Mouse (Mus musculus) stomach, postnatal 0 days (tissue): Measurements from ENCODE around the gene Hdgfl3. TPM values are rescaled to one million over a fixed set of nuclear protein-coding genes. Genes with fewer than 3 reads are reported as not detected.

Source experiments
- ATAC-seq: fragments of 200-750 bp; cut with Nextera tagmentation; 2 replicates; pipeline ENCODE4 v1.8.0; 2017; ENCODE audit not compliant: low FRiP score, low TSS enrichment
- DNase-seq: peaks from one replicate; pipeline ENCODE4 v3.0.0-alpha.2; 2016; ENCODE audit warnings: low spot score
- H3K27ac ChIP-seq: fragments of 300-500 bp; sonication (generic); replicated peaks from 2 replicates; pipeline ENCODE4 v1.5.1; 2014; ENCODE audit warnings: mild to moderate bottlenecking, control low read depth
- H3K27me3 ChIP-seq: fragments of 300-500 bp; sonication (generic); 2 replicates; pipeline ENCODE4 v1.6.1; 2014; ENCODE audit warnings: low read length; ENCODE audit not compliant: control insufficient read depth, insufficient read depth
- H3K36me3 ChIP-seq: fragments of 300-500 bp; sonication (generic); 2 replicates; pipeline ENCODE4 v1.6.1; 2014; ENCODE audit warnings: low read length, mixed read lengths; ENCODE audit not compliant: control insufficient read depth, insufficient read depth
- H3K4me1 ChIP-seq: fragments of 300-500 bp; sonication (generic); replicated peaks from 2 replicates; pipeline ENCODE4 v1.6.1; 2014; ENCODE audit warnings: antibody characterized with exemption; ENCODE audit not compliant: control insufficient read depth, insufficient read depth
- H3K4me2 ChIP-seq: fragments of 300-500 bp; sonication (generic); replicated peaks from 2 replicates; pipeline ENCODE4 v1.6.1; 2014; ENCODE audit warnings: low read depth, mild to moderate bottlenecking, control low read depth, moderate library complexity
- H3K4me3 ChIP-seq: fragments of 300-500 bp; sonication (generic); 2 replicates; pipeline ENCODE4 v1.5.1; 2014; ENCODE audit warnings: low read depth, low read length, control low read depth
- H3K9ac ChIP-seq: fragments of 300-500 bp; sonication (generic); 2 replicates; pipeline ENCODE4 v1.6.1; 2014; ENCODE audit warnings: mild to moderate bottlenecking, low read length, control low read depth, mixed read lengths
- H3K9me3 ChIP-seq: fragments of 300-500 bp; sonication (generic); 2 replicates; pipeline ENCODE4 v1.6.1; 2016; ENCODE audit warnings: low read length; ENCODE audit not compliant: control insufficient read depth
- CTCF ChIP-seq: IDR thresholded peaks from 2 replicates; pipeline ENCODE4 v1.5.1; 2016; ENCODE audit warnings: antibody characterized with exemption, low read depth, mild to moderate bottlenecking, moderate library complexity
- EP300 ChIP-seq: optimal IDR thresholded peaks from 2 replicates; pipeline ENCODE3; 2016; ENCODE audit warnings: antibody characterized with exemption
- WGBS: fragments of 180-500 bp; shearing (Covaris S2); extraction: QIAGEN DNeasy Blood & Tissue Kit; methylation state at CpG from one replicate; pipeline ENCODE4 v1.1.7; 2014; 5-methylcytosine and 5-hydroxymethylcytosine counted together
- polyA plus RNA-seq: library from polyadenylated mRNA; unstranded; fragments of >200 nt; fragmentation: Nextera tagmentation; extraction: Ambion mirVana; gene quantifications from 2 replicates; pipeline ENCODE4 v1.2.1, GENCODE M21; 2015

Gene Hdgfl3
- polyA plus RNA-seq, 1 experiment from 2014 or later: 6.6 TPM

- no peaks in the 10 kb centered on the region for H3K27me3 ChIP-seq
- ATAC-seq (no peak), DNase-seq (no peak)
- TF ChIP-seq EP300 (no peak), CTCF (no peak)
- H3K27ac ChIP-seq: no peak overlapping the region
- WGBS: 33% methylated on average over 1 of the region's 1 CpGs
- H3K9me3 ChIP-seq: no peaks in the 10 kb centered on the region
- no peaks in the 10 kb centered on the region for H3K4me1 ChIP-seq
- no peak overlapping the region for H3K4me2 ChIP-seq
- no peak overlapping the region for H3K4me3 ChIP-seq
- no peak overlapping the region for H3K9ac ChIP-seq
- H3K36me3 ChIP-seq: no peaks in the 10 kb centered on the region
Measured at GRCm38 (mm10) chr7:81921379-81921952, 12.8 kb downstream of the Hdgfl3 start.

- 63% methylated on average over 4 of the region's 4 CpGs for WGBS
- H3K4me1 ChIP-seq: no peaks in the 10 kb centered on the region
- H3K36me3 ChIP-seq: no peaks in the 10 kb centered on the region
Measured at GRCm38 (mm10) chr7:81920314-81920713, 14.0 kb downstream of the Hdgfl3 start.

GRCm38 (mm10) chr7:81918316-81918715 is 16.0 kb downstream of the Hdgfl3 start:
- DNase-seq (no peak), ATAC-seq (no peak)
- Histone ChIP-seq H3K27me3 (no peaks in the 10 kb centered on the region), H3K36me3 (no peaks in the 10 kb centered on the region), H3K4me2 (no peak overlapping the region), H3K27ac (no peak overlapping the region), H3K9ac (no peak overlapping the region), H3K4me1 (no peaks in the 10 kb centered on the region), H3K4me3 (no peak overlapping the region), H3K9me3 (no peaks in the 10 kb centered on the region)
- TF ChIP-seq EP300: no peak
- no peak for TF ChIP-seq CTCF
- WGBS: 72% methylated on average over 5 of the region's 5 CpGs

More at GRCm38 (mm10) chr7:81920314-81920713, 14.0 kb downstream of the Hdgfl3 start:
- ATAC-seq (peak; percentile 92), DNase-seq (no peak)
- TF ChIP-seq EP300 (no peak), CTCF (no peak)
- no peak overlapping the region for H3K27ac ChIP-seq
- H3K4me2 ChIP-seq: no peak overlapping the region
- H3K27me3 ChIP-seq: no peaks in the 10 kb centered on the region
- H3K9me3 ChIP-seq: no peaks in the 10 kb centered on the region
- H3K4me3 ChIP-seq: no peak overlapping the region
- H3K9ac ChIP-seq: no peak overlapping the region

GRCm38 (mm10) chr7:81904926-81905325 is 29.3 kb downstream of the Hdgfl3 start:
- H3K36me3 ChIP-seq: no peaks in the 10 kb centered on the region
- H3K27ac ChIP-seq: no peak overlapping the region
- no peak overlapping the region for H3K4me2 ChIP-seq
- no peaks in the 10 kb centered on the region for H3K4me1 ChIP-seq
- no peak for DNase-seq
- ATAC-seq: no peak
- TF ChIP-seq CTCF (no peak), EP300 (no peak)
- no peak overlapping the region for H3K4me3 ChIP-seq
- WGBS: 83% methylated on average over 2 of the region's 2 CpGs
- H3K9ac ChIP-seq: no peak overlapping the region
- H3K9me3 ChIP-seq: no peaks in the 10 kb centered on the region
- H3K27me3 ChIP-seq: no peaks in the 10 kb centered on the region

DNA sequence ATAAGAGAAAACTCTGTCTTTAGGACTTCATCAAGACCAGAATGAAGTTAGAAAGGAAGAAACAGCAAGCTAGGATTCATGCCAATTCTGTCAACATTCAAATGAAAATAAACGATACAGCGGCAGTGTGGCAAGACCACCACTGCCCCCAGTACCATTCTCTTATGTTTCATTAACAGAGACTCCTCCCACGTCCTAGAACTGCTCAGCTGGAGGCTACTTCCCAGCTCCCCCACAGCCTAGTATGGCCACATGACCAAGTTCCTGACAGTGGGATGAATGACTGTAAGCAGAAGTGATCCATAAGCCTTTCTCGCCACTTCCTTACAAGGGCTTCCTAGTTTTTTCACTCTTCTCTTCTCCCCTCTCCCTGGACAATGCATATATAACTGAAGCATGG is 30.2 kb downstream of the Hdgfl3 start:
- Histone ChIP-seq H3K4me1 (no peaks in the 10 kb centered on the region), H3K4me2 (no peak overlapping the region), H3K9me3 (no peaks in the 10 kb centered on the region), H3K27me3 (no peaks in the 10 kb centered on the region), H3K9ac (no peak overlapping the region), H3K27ac (no peak overlapping the region), H3K36me3 (no peaks in the 10 kb centered on the region), H3K4me3 (no peak overlapping the region)
- DNase-seq: no peak
- TF ChIP-seq EP300 (no peak), CTCF (no peak)
- 54% methylated on average over 4 of the region's 4 CpGs for WGBS
- ATAC-seq: no peak

GRCm38 (mm10) chr7:81899361-81899760 is 34.9 kb downstream of the Hdgfl3 start:
- WGBS: 58% methylated on average over 11 of the region's 11 CpGs
- no peak overlapping the region for H3K4me3 ChIP-seq
- no peaks in the 10 kb centered on the region for H3K9me3 ChIP-seq
- TF ChIP-seq CTCF: no peak
- TF ChIP-seq EP300: no peak
- H3K4me1 ChIP-seq: no peaks in the 10 kb centered on the region
- no peak overlapping the region for H3K27ac ChIP-seq
- DNase-seq (no peak), ATAC-seq (no peak)
- H3K36me3 ChIP-seq: no peaks in the 10 kb centered on the region
- H3K4me2 ChIP-seq: no peak overlapping the region
- H3K27me3 ChIP-seq: no peaks in the 10 kb centered on the region
- H3K9ac ChIP-seq: no peak overlapping the region
